Mouse (Mus musculus) adrenal gland, adult (tissue): ENCODE measurements at regions not wholly inside any gene's neighbourhood (a gene's known extent, or its start where the extent isn't known, plus 50 kb on each side); places are given as distances from the start of the nearest gene placed in this dataset.

Experiments
- DNase-seq, 2 experiments: peaks; one replicate each; pipeline ENCODE4 v3.0.0; 2022 to 2023; ENCODE audit warnings: low spot score in 1 of 2; ENCODE audit not compliant: inconsistent age in 2 of 2

- no peak for DNase-seq
Observed at GRCm38 (mm10) chr1:72046072-72046471, 166.0 kb downstream of the Mreg start.

GRCm38 (mm10) chr1:72038518-72038917 lies 173.6 kb downstream of the Mreg start:
- DNase-seq = no peak

- no peak for DNase-seq
Observed at GRCm38 (mm10) chr1:72036600-72036999, 175.5 kb downstream of the Mreg start.

GRCm38 (mm10) chr1:72036141-72036540 lies 176.0 kb downstream of the Mreg start:
- DNase-seq = no peak

GRCm38 (mm10) chr1:72033941-72034340 lies 178.2 kb downstream of the Mreg start:
- no peak for DNase-seq

- DNase-seq = no peak
Observed at GRCm38 (mm10) chr1:72032214-72032613, 179.9 kb downstream of the Mreg start.

GRCm38 (mm10) chr1:72030763-72031405 lies 181.2 kb downstream of the Mreg start:
- DNase-seq = no peak

- no peak for DNase-seq
Observed at GRCm38 (mm10) chr1:72029625-72030024, 182.5 kb downstream of the Mreg start.

- no peak for DNase-seq
Observed at GRCm38 (mm10) chr1:72026861-72027260, 185.2 kb downstream of the Mreg start.

GRCm38 (mm10) chr1:72022631-72023030 lies 189.5 kb downstream of the Mreg start:
- peak in 1 of 2 experiments; percentile 36 for DNase-seq

GRCm38 (mm10) chr1:72018479-72019222 lies 193.5 kb downstream of the Mreg start:
- DNase-seq = no peak

GRCm38 (mm10) chr1:72017814-72018478 lies 194.2 kb downstream of the Mreg start:
- no peak for DNase-seq

GRCm38 (mm10) chr1:72015471-72015870 lies 196.6 kb downstream of the Mreg start:
- DNase-seq = peak in 1 of 2 experiments; percentile 36

- DNase-seq = peak; percentile 23 to 58
Observed at GRCm38 (mm10) chr1:72014580-72014979, 197.5 kb downstream of the Mreg start.

- peak; percentile 50 to 83 for DNase-seq
Observed at GRCm38 (mm10) chr1:72013863-72014262, 198.2 kb downstream of the Mreg start.

- peak in 1 of 2 experiments; percentile 69 for DNase-seq
Observed at GRCm38 (mm10) chr1:72012710-72013109, 199.4 kb downstream of the Mreg start.

- DNase-seq = peak in 1 of 2 experiments; percentile 42
Observed at GRCm38 (mm10) chr1:72009270-72009928, 202.7 kb downstream of the Mreg start.

GRCm38 (mm10) chr1:72006696-72007291 lies 205.3 kb downstream of the Mreg start:
- no peak for DNase-seq

GRCm38 (mm10) chr1:72005956-72006355 lies 206.2 kb downstream of the Mreg start:
- DNase-seq = no peak

GRCm38 (mm10) chr1:72005550-72005949 lies 206.6 kb downstream of the Mreg start:
- no peak for DNase-seq
